Mouse (Mus musculus) E14TG2a.4 (cell line): ENCODE data around the gene Psat1.

Source experiments
- CTCF ChIP-seq: conservative IDR thresholded peaks from 2 replicates; pipeline ENCODE4 v1.5.1; 2014; ENCODE audit warnings: low read length
- NANOG ChIP-seq: IDR thresholded peaks from 2 replicates; pipeline ENCODE4 v1.6.1; 2014; ENCODE audit warnings: borderline replicate concordance, low read length, mixed read lengths

DNA sequence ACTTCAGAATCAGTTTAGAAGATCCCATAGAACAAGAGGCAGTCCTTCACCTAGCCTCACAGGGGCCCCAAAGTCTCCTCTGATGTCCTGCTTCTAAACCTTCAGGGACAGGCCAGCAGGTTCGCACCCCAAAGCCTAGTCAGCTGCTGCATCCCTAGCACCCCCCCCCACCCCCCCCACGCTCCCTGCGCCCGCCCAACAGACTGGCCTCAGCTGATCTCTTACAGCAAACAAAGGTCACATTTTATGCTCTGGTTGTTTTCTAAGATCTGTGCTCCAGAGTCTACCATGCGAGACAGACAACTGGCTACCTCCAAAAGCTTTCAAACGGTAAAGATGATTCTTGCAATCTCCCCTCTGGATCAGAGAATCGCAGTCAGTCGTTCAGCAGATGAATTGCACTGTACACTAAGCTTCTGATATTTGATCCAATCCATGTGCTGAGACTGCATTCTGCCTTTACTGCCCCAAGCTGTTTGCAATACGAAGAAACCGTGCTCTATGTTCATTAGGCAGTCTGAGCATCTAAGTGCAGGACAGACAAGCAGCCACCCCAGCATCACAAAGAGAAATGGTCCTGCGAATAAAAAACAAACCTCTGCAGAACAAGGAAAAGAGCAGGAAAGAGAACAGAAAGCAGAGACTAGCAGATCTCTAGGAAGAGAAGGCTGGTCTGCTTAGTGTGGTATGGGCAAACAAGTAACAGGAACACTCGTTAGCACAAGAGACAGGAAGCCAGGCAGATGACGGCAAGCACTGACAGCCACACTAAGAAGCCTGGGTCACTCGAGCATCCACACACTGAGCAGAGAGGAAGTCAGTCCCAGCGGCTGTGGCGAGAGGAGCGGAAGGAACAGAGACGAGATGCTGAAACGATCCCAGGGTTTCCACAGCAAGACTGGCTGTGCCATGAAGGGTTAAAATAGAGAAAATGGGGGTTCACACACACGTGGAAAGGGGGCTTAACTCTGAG lies 43.3 kb downstream of the Psat1 start:
- TF ChIP-seq CTCF = no peak
- no peak for TF ChIP-seq NANOG
